Mouse (Mus musculus) heart, embryonic 16.5 days (tissue): ENCODE measurements around the gene Ube2l3. TPM values are rescaled to one million over a fixed set of nuclear protein-coding genes. Genes with fewer than 3 reads are reported as not detected.

Source experiments
- ATAC-seq: fragments of 200-750 bp; cut with Nextera tagmentation; replicated peaks from 2 replicates; pipeline ENCODE4 v1.8.0; 2017; ENCODE audit warnings: moderate number of reproducible peaks; ENCODE audit not compliant: insufficient read depth, low FRiP score; ENCODE audit errors: extremely low read depth
- H3K27ac ChIP-seq: fragments of 300-500 bp; sonication (generic); 2 replicates; pipeline ENCODE4 v1.5.1; 2014; ENCODE audit warnings: mild to moderate bottlenecking, low read length, control low read depth, moderate library complexity
- H3K27me3 ChIP-seq: fragments of 300-500 bp; sonication (generic); 2 replicates; pipeline ENCODE4 v1.6.1; 2014; ENCODE audit warnings: low read length, mixed read lengths; ENCODE audit not compliant: control insufficient read depth, insufficient read depth
- H3K36me3 ChIP-seq: fragments of 300-500 bp; sonication (generic); 2 replicates; pipeline ENCODE4 v1.6.1; 2014; ENCODE audit not compliant: control insufficient read depth, insufficient read depth
- H3K4me1 ChIP-seq: fragments of 300-500 bp; sonication (generic); 2 replicates; pipeline ENCODE4 v1.6.1; 2014; ENCODE audit warnings: low read length, mixed read lengths; ENCODE audit not compliant: control insufficient read depth, insufficient read depth
- H3K4me2 ChIP-seq: fragments of 300-500 bp; sonication (generic); 2 replicates; pipeline ENCODE4 v1.6.1; 2014; ENCODE audit warnings: low read depth, mild to moderate bottlenecking, control low read depth, low read length
- H3K4me3 ChIP-seq: fragments of 300-500 bp; sonication (generic); 2 replicates; pipeline ENCODE4 v1.5.1; 2014; ENCODE audit warnings: mild to moderate bottlenecking, control low read depth, low read length
- H3K9ac ChIP-seq: fragments of 300-500 bp; sonication (generic); 2 replicates; pipeline ENCODE4 v1.6.1; 2014; ENCODE audit warnings: low read length, control low read depth
- H3K9me3 ChIP-seq: fragments of 300-500 bp; sonication (generic); replicated peaks from 2 replicates; pipeline ENCODE4 v1.6.1; 2016; ENCODE audit warnings: low read length; ENCODE audit not compliant: control insufficient read depth
- WGBS: fragments of 180-500 bp; shearing (Covaris S2); extraction: QIAGEN DNeasy Blood & Tissue Kit; methylation state at CpG from one replicate; pipeline ENCODE4 v1.1.7; 2014; 5-methylcytosine and 5-hydroxymethylcytosine counted together
- polyA plus RNA-seq: library from polyadenylated mRNA; unstranded; fragments of >200 nt; fragmentation: Nextera tagmentation; extraction: Ambion mirVana; gene quantifications from 2 replicates; pipeline ENCODE4 v1.2.1, GENCODE M21; 2015

Ube2l3 gene
- polyA plus RNA-seq, 1 experiment from 2014 or later, result 284 TPM

DNA sequence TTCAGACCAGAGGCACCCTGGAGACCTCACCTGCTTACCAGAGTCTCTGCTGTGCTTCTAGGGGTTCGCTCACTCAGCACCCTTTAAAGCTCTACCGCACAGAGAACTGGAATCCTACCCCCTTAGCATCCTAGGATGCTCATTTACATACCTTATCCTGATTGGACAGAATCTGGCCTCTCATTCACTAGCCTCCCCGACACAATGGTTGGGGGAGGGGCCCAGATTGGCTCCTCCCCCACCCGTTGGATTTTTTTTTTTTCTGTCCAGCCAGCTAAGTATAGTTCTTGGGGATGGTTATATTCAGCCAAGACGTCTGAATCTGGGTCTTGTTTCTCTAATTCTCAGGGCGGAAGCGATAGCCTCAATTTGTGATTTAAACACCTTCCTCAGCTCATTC is 58.1 kb downstream of the Ube2l3 start, which contains the start of gene Ydjc:
Gene Ydjc, plus strand, starts transcription at position 283 of the 400 bp plus-strand sequence.
- no peak within 1 kb of the TSS for H3K9ac ChIP-seq
- no peaks in the 10 kb centered on the region for H3K27me3 ChIP-seq
- H3K9me3 ChIP-seq, result no peaks in the 10 kb centered on the region
- WGBS, result 27% methylated on average over 7 of the region's 7 CpGs
- peaks cover 10% of the 10 kb centered on the region; the same call in 1 of the 2 replicates for H3K4me1 ChIP-seq
- no peaks in the 10 kb centered on the region for H3K36me3 ChIP-seq
- H3K27ac ChIP-seq, result no peak within 1 kb of the TSS
- no peak for ATAC-seq
- no peak within 1 kb of the TSS for H3K4me2 ChIP-seq
- no peak within 1 kb of the TSS for H3K4me3 ChIP-seq

DNA sequence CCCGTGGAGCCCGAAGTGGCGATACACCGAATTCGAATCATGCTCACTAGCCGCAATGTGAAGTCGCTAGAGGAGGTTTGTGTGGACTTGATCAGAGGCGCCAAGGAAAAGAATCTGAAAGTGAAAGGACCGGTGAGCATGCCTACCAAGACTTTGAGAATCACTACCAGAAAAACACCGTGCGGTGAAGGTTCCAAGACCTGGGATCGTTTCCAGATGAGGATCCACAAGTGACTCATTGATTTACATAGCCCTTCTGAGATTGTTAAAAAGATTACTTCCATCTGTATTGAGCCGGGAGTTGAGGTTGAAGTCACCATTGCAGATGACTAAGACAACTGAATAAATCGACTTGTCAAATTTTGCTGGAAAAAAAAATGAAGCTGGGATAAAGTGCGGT is 65.1 kb downstream of the Ube2l3 start:
- ATAC-seq, result no peak
- Histone ChIP-seq H3K27me3 (no peaks in the 10 kb centered on the region), H3K9me3 (no peaks in the 10 kb centered on the region), H3K4me2 (no peak overlapping the region), H3K36me3 (no peaks in the 10 kb centered on the region), H3K27ac (no peak overlapping the region), H3K4me1 (peaks cover 4% of the 10 kb centered on the region; the same call in 1 of the 2 replicates), H3K9ac (no peak overlapping the region), H3K4me3 (no peak overlapping the region)
- WGBS, result 85% methylated on average over 15 of the region's 15 CpGs

DNA sequence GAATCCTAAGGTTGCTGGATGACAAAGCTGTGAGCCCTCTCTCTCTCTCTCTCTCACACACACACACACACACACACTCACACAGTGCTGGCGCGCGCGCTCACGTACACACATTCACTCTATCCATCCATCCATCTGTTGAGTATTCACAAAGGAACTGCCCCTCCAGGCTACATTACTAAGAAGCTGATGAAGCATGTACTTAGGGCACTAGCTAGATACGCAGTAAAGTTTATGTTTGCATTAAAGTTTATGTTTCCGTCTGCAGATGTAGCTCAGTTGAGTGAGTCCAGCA is 69.6 kb downstream of the Ube2l3 start:
- Histone ChIP-seq H3K9me3 (no peaks in the 10 kb centered on the region), H3K27me3 (no peaks in the 10 kb centered on the region), H3K4me3 (peak overlapping the region; percentile 80), H3K9ac (peak overlapping the region; percentile 69), H3K27ac (no peak overlapping the region), H3K4me1 (peaks cover 8% of the 10 kb centered on the region), H3K36me3 (no peaks in the 10 kb centered on the region), H3K4me2 (peak overlapping the region; percentile 100)
- ATAC-seq, result no peak
- WGBS, result 28% methylated on average over 7 of the region's 7 CpGs

DNA sequence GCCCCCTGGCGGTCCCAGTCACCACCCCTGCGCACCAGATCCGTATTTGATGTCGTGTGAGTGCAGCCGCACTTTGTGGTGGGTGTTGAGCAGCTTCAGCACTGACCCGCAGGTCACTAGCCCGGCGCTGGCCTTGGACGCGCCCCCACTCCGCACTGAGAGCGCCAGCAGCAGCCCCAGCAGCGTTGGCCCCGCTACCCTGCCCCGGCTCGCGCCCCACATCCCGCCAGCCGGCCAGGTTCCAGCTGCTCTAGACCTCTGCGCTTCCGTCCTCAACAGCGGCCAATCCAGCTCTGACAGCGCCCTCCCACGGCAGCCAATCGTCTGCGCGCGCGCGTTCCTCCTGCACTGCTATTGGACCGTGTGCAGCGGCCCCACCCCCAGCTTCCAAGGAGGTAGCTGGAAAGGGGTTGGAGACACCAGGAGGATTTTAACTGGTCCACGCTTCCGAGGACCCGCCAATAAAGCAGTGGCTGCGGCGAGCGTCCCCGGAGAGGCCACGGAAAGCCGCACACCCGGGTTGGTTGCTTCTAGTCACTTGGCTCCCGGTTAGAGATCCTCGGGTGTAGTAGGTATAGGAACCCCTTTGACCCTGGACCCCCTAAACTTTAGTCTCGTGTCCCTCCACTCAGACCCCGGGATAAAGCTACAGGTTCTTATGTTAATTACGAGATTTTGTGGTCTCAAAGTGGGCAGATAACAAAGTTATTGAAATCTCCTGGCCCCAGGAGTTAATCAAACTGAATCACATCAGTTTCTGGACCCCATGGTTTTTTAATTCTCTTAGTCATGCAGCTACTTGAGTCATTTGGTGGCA is 70.2 kb downstream of the Ube2l3 start, which contains the start of gene Sdf2l1:
Gene Sdf2l1, minus strand, starts transcription at position 295 of the 817 bp plus-strand sequence.
- peak; percentile 97 for ATAC-seq
- H3K27me3 ChIP-seq, result no peaks in the 10 kb centered on the region
- under 1% methylated on average over 47 of the region's 47 CpGs for WGBS

DNA sequence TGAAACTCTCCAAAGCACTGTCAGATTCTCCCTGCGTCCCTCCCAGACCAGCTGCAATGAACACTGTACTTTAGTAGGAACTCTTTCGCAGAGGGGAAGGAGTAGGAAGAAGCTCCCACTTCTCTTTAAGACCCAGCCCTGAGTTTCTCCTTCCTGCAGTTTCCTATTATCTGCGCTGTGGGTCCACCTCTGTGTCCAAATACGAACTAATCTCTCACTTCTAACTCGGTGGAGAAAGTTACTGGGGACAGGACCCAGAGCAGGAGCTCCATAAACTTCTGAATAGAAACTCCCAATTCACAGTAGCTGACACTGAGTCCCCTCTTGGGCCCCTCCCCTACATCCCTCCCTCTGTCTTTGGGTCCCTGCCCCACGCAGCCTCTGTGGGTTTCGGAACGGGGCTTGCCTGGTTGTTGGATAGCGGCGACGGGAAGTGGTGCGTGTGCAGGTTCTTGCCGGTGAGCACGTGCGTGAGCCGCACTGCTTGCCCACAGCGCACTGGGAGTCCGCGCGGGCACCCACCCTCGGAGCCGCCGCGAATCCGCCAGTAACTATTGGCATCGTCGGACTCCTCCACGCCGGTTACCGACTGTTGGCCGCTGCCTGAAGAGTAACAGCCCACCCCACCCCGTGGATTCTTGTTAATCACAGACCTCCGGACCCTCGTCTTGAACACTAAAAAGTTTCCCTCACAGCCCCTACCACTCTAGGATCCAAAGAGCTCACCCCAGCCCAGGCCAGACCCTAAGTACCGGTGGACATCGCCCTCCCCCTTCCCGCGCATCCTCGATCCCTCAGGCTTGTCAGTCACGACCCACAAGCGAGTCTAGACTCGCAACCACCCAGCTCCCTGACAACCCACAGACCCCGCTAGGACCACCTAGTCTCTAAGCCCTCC is 71.0 kb downstream of the Ube2l3 start:
- H3K36me3 ChIP-seq, result no peaks in the 10 kb centered on the region
- H3K4me3 ChIP-seq, result peak overlapping the region; percentile 80
- no peaks in the 10 kb centered on the region for H3K27me3 ChIP-seq
- peak; percentile 33; the same call in 1 of the 2 replicates for ATAC-seq
- peak overlapping the region; percentile 40; the same call in 1 of the 2 replicates for H3K27ac ChIP-seq
- WGBS, result 4% methylated on average over 43 of the region's 43 CpGs
- peaks cover 8% of the 10 kb centered on the region for H3K4me1 ChIP-seq
- peak overlapping the region; percentile 78 for H3K9ac ChIP-seq
- H3K4me2 ChIP-seq, result peak overlapping the region; percentile 100
- no peaks in the 10 kb centered on the region for H3K9me3 ChIP-seq

More for the DNA sequence above, 70.2 kb downstream of the Ube2l3 start, which contains the start of gene Sdf2l1:
- peak within 1 kb of the TSS; percentile 100 for H3K4me2 ChIP-seq
- no peaks in the 10 kb centered on the region for H3K9me3 ChIP-seq
- peak within 1 kb of the TSS; percentile 78 for H3K9ac ChIP-seq
- H3K36me3 ChIP-seq, result no peaks in the 10 kb centered on the region
- peak within 1 kb of the TSS; percentile 80 for H3K4me3 ChIP-seq
- peaks cover 8% of the 10 kb centered on the region for H3K4me1 ChIP-seq
- peak within 1 kb of the TSS; percentile 44 for H3K27ac ChIP-seq

DNA sequence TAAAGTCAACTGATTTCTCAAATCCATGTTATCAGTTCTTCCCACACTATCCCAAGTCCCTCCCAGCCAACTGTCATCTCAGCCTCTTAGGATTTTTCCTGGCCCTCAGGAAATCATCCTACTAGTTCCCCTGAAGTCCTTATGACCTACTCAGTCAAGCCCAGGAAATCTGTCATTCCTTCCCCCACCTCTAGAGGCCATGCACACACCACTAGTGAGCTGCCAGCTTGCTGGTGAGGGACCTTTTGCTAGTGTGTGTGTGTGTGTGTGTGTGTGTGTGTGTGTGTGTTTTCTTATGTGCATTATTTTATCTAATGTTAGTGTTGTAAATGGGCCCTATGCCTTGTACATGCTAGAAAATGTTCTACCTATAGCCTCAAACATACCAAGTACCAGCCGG is 75.2 kb downstream of the Ube2l3 start:
- peaks cover 23% of the 10 kb centered on the region for H3K4me1 ChIP-seq
- no peaks in the 10 kb centered on the region for H3K36me3 ChIP-seq
- H3K9me3 ChIP-seq, result no peaks in the 10 kb centered on the region
- H3K9ac ChIP-seq, result no peak overlapping the region
- no peak for ATAC-seq
- H3K4me3 ChIP-seq, result no peak overlapping the region
- H3K4me2 ChIP-seq, result no peak overlapping the region
- H3K27ac ChIP-seq, result no peak overlapping the region
- 100% methylated on average over 1 of the region's 1 CpGs for WGBS
- no peaks in the 10 kb centered on the region for H3K27me3 ChIP-seq

DNA sequence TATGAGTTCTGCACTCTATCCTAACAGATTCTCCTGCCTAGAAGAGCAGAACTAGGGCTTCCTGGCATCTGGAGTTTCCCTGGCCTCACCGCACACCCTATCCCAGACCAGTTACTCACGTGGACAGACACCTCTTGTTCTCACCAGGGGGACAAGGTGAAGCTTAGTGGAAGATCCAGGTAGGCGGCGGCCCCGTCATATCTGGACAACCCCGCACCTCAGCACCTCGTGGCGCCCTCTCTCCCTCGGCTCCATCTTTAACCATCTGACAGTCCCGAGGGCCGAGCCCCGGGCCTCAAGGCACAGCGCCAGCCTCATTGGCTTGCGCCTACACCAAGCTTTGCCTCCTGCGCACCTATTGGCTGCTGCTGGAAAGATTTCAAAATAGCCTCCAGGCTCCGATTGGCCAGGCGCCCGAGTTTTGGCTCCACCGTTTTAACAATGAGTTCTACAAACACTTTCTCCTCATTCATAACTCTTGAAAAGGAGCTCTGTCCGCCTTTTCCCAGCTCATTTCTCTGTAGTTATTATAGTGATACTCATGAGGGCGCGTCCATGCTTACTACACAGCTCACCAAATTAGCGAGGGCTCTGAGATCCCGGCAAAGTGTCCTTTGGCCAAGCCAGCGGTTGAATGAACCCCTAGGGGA is 77.5 kb downstream of the Ube2l3 start, which contains the start of gene 2610318N02Rik:
Gene 2610318N02Rik, minus strand, starts transcription at position 297 of the 650 bp plus-strand sequence.
- peak within 1 kb of the TSS; percentile 64 for H3K4me3 ChIP-seq
- H3K27me3 ChIP-seq, result no peaks in the 10 kb centered on the region
- peaks cover 18% of the 10 kb centered on the region for H3K4me1 ChIP-seq
- under 1% methylated on average over 25 of the region's 25 CpGs for WGBS
- H3K36me3 ChIP-seq, result 0 out of 2 replicates have a peak, but pooled peaks cover 2% of the 10 kb centered on the region
- no peaks in the 10 kb centered on the region for H3K9me3 ChIP-seq
- H3K27ac ChIP-seq, result peak within 1 kb of the TSS; percentile 55
- H3K9ac ChIP-seq, result peak within 1 kb of the TSS; percentile 76
- H3K4me2 ChIP-seq, result peak within 1 kb of the TSS; percentile 89
- ATAC-seq, result peak; percentile 90

DNA sequence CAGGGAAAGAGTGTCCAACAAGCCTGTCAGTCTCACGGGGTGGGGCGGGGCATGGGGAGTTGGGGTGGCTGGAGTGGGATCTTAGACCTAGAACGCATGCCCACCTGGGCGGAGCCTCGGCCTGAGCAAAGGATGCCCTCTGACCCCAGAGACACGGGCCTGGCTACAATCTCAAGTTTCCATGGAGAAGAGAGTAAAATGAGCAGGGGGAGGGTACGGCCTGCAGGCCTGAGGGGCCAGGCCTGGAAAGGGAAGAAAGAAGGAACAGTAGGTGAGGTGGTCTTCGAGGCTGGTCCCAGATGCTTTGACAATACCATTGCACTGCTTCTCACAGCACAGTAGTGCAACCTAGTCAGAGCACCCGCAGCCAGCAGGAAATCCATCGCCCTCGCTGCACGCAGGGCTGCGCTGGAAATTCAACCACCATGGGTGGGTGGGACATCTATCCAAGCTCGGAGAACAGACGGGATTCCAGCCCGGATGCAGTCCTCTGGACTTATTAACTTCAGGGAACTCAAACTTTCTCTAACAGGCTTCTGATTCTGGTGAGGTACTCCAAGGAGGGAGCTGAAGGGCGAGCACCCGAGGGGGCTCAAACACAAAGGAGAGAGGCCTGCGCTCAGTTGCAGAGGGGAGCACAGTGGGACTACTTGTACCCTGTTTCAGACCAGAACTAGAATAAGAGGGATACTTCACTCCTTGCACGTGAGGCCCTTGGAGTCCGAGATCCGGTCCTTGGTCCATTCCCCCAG is 78.2 kb downstream of the Ube2l3 start:
- peaks cover 18% of the 10 kb centered on the region for H3K4me1 ChIP-seq
- H3K36me3 ChIP-seq, result peaks cover 6% of the 10 kb centered on the region
- H3K4me2 ChIP-seq, result peak overlapping the region; percentile 89
- H3K9me3 ChIP-seq, result no peaks in the 10 kb centered on the region
- H3K27me3 ChIP-seq, result no peaks in the 10 kb centered on the region
- H3K9ac ChIP-seq, result peak overlapping the region; percentile 76
- H3K27ac ChIP-seq, result peak overlapping the region; percentile 48
- peak overlapping the region; percentile 64 for H3K4me3 ChIP-seq
- 8% methylated on average over 22 of the region's 22 CpGs for WGBS
- ATAC-seq, result 0 out of 2 replicates have a peak, but pooled peaks have one; percentile 4
